Comparison of ENCODE assay signal across 8 mouse cellular contexts in genomic region chr7:73374727-73375126, GRCm38 (mm10). TPM values are rescaled to one million over a fixed set of nuclear protein-coding genes. Genes with fewer than 3 reads are reported as not detected.
DNase-seq lines count a peak whose midpoint lies in the region; ATAC-seq lines count a peak whose summit lies in the region.

No protein-coding gene starts in this region.

- H3K9ac ChIP-seq in intestine, embryonic 16.5 days (ENCODE audit: low read depth, low read length) = peak overlapping the region; percentile 70
- peak overlapping the region; percentile 97 for H3K9ac ChIP-seq in midbrain, embryonic 11.5 days (ENCODE audit: low read length)

- ATAC-seq in intestine, embryonic 16.5 days = peak; percentile 41
- peak; percentile 83 for ATAC-seq in midbrain, embryonic 11.5 days (ENCODE audit: low FRiP score)

- H3K36me3 ChIP-seq in intestine, embryonic 16.5 days (ENCODE audit: control insufficient read depth, insufficient read depth, low read length) = no peaks in the 10 kb centered on the region
- no peaks in the 10 kb centered on the region for H3K36me3 ChIP-seq in midbrain, embryonic 11.5 days (ENCODE audit: control insufficient read depth, insufficient read depth, low read length)

- peaks cover 7% of the 10 kb centered on the region for H3K27me3 ChIP-seq in intestine, embryonic 16.5 days (replicated peaks; ENCODE audit: control insufficient read depth, insufficient read depth, low read length)
- H3K27me3 ChIP-seq in midbrain, embryonic 11.5 days (ENCODE audit: control insufficient read depth, insufficient read depth, low read length) = peaks cover 4% of the 10 kb centered on the region; the same call in 1 of the 2 replicates

- peak overlapping the region; percentile 65 for H3K4me3 ChIP-seq in intestine, embryonic 16.5 days (ENCODE audit: low read length)
- peak overlapping the region; percentile 86 for H3K4me3 ChIP-seq in midbrain, embryonic 11.5 days (ENCODE audit: low read depth, low read length)

- no peak overlapping the region for H3K27ac ChIP-seq in intestine, embryonic 16.5 days (ENCODE audit: low read length)
- H3K27ac ChIP-seq in midbrain, embryonic 11.5 days (ENCODE audit: low read depth, low read length) = peak overlapping the region; percentile 95

- 2% methylated on average over 14 of the region's 14 CpGs for WGBS in intestine, embryonic 16.5 days
- under 1% methylated on average over 14 of the region's 14 CpGs for WGBS in midbrain, embryonic 11.5 days

- no peaks in the 10 kb centered on the region for H3K9me3 ChIP-seq in intestine, embryonic 16.5 days (ENCODE audit: control insufficient read depth, low read length)
- H3K9me3 ChIP-seq in midbrain, embryonic 11.5 days (ENCODE audit: control insufficient read depth, low read length) = no peaks in the 10 kb centered on the region

- peak overlapping the region; percentile 99 for H3K4me2 ChIP-seq in intestine, embryonic 16.5 days (ENCODE audit: low read depth, low read length)
- H3K4me2 ChIP-seq in midbrain, embryonic 11.5 days = peak overlapping the region; percentile 64

- DNase-seq in frontal cortex, postnatal 10 days (ENCODE audit: low spot score in 2 of 2) = peak; percentile 50 to 64
- DNase-seq in frontal cortex, adult 2 months (ENCODE audit: extremely low spot score in 1 of 2, low spot score in 1 of 2) = no peak
- peak; percentile 32 for DNase-seq in ZHBTc4 (ENCODE audit: low read depth, low spot score)
- peak; percentile 54 for DNase-seq in gastrocnemius, postnatal 10 days
- DNase-seq in midbrain, embryonic 11.5 days (ENCODE audit: low spot score, missing footprints) = peak; percentile 97
- no peak for DNase-seq in ovary, adult 18-20 months (ENCODE audit: low spot score)
- no peak for DNase-seq in thymus, postnatal 14 days

- peaks cover 18% of the 10 kb centered on the region for H3K4me1 ChIP-seq in intestine, embryonic 16.5 days (ENCODE audit: control insufficient read depth, insufficient read depth, low read length)
- peaks cover 39% of the 10 kb centered on the region for H3K4me1 ChIP-seq in midbrain, embryonic 11.5 days (ENCODE audit: control insufficient read depth, insufficient read depth, low read length)

RNA-seq across cellular contexts. Expression of gene Rgma, which starts 0.6 kb away (rescaled TPM):
- polyA plus RNA-seq in frontal cortex, adult 2 months (2012; rRNA removed) = 27.9 and 31.7 TPM in 2 replicates
- total RNA-seq in gastrocnemius, postnatal 10 days (2021) = 10 to 100 TPM; 93.3 to 94.9 TPM
- 5.3 and 5.8 TPM in 2 replicates for polyA plus RNA-seq in intestine, embryonic 16.5 days (2015; fragmentation: Nextera tagmentation; extraction: Ambion mirVana)
- 43.9 and 47.5 TPM in 2 replicates for polyA plus RNA-seq in midbrain, embryonic 11.5 days (2014; fragmentation: Nextera tagmentation; extraction: Ambion mirVana)

Comparison
In these comparisons a context has a peak if more than half of its experiments do, and no peak if none do; other contexts are left out.
1. DNase-seq: peak in frontal cortex, postnatal 10 days (2 of 2), ZHBTc4 (single experiment), gastrocnemius, postnatal 10 days (single experiment) and midbrain, embryonic 11.5 days (single experiment); none in frontal cortex, adult 2 months (0 of 2), ovary, adult 18-20 months (single experiment) and thymus, postnatal 14 days (single experiment).